Mouse (Mus musculus): ENCODE data around the gene Stn1. TPM values are rescaled to one million over a fixed set of nuclear protein-coding genes. Genes with fewer than 3 reads are reported as not detected.
A peak's percentile ranks its signal among the peaks of the same experiment; 100 is the strongest.

Gene Stn1
- polyA plus RNA-seq, 1 experiment from 2014 or later = 55.1 TPM

- Histone ChIP-seq H3K36me3 (no peaks in the 10 kb centered on the region), H3K9me3 (peaks cover 3% of the 10 kb centered on the region; the same call in 1 of the 2 replicates), H3K9ac (replicated peaks) (no peak overlapping the region), H3K27me3 (no peaks in the 10 kb centered on the region), H3K4me2 (no peak overlapping the region), H3K4me3 (replicated peaks) (no peak overlapping the region), H3K4me1 (replicated peaks) (peaks cover 11% of the 10 kb centered on the region), H3K27ac (no peak overlapping the region)
- ATAC-seq (ENCODE audit: insufficient number of reproducible peaks, insufficient read depth, low FRiP score, low TSS enrichment, low read depth) = no peak
- 94% methylated on average over 6 of the region's 6 CpGs for WGBS
Observed at GRCm38 (mm10) chr19:47492422-47492821, 44.9 kb downstream of the Stn1 start.

- 75% methylated on average over 2 of the region's 2 CpGs for WGBS
- H3K27ac ChIP-seq = no peak overlapping the region
- H3K4me1 ChIP-seq (replicated peaks) = peaks cover 6% of the 10 kb centered on the region; the same call in 1 of the 2 replicates
- no peak overlapping the region for H3K4me2 ChIP-seq
- no peak overlapping the region for H3K9ac ChIP-seq (replicated peaks)
- H3K27me3 ChIP-seq = no peaks in the 10 kb centered on the region
- H3K36me3 ChIP-seq = no peaks in the 10 kb centered on the region
- no peak for ATAC-seq (ENCODE audit: insufficient number of reproducible peaks, insufficient read depth, low FRiP score, low TSS enrichment, low read depth)
- no peak overlapping the region for H3K4me3 ChIP-seq (replicated peaks)
- H3K9me3 ChIP-seq = peaks cover 3% of the 10 kb centered on the region; the same call in 1 of the 2 replicates
Observed at GRCm38 (mm10) chr19:47491853-47492252, 45.5 kb downstream of the Stn1 start.

- H3K27me3 ChIP-seq = 0 out of 2 replicates have a peak, but pooled peaks cover 2% of the 10 kb centered on the region
- no peak overlapping the region for H3K27ac ChIP-seq
- H3K4me2 ChIP-seq = no peak overlapping the region
- H3K36me3 ChIP-seq = no peaks in the 10 kb centered on the region
- no peak overlapping the region for H3K9ac ChIP-seq (replicated peaks)
- peaks cover 11% of the 10 kb centered on the region for H3K4me1 ChIP-seq (replicated peaks)
- H3K9me3 ChIP-seq = peaks cover 3% of the 10 kb centered on the region; the same call in 1 of the 2 replicates
- no peak for ATAC-seq (ENCODE audit: insufficient number of reproducible peaks, insufficient read depth, low FRiP score, low TSS enrichment, low read depth)
- WGBS = 88% methylated on average over 3 of the region's 3 CpGs
- H3K4me3 ChIP-seq (replicated peaks) = no peak overlapping the region
Observed at GRCm38 (mm10) chr19:47489233-47489632, 48.1 kb downstream of the Stn1 start.

- H3K36me3 ChIP-seq = no peaks in the 10 kb centered on the region
- peaks cover 6% of the 10 kb centered on the region for H3K4me1 ChIP-seq (replicated peaks)
- 31% methylated on average over 4 of the region's 4 CpGs for WGBS
- no peak overlapping the region for H3K4me2 ChIP-seq
- no peak for ATAC-seq (ENCODE audit: insufficient number of reproducible peaks, insufficient read depth, low FRiP score, low TSS enrichment, low read depth)
- H3K27ac ChIP-seq = no peak overlapping the region
- no peak overlapping the region for H3K4me3 ChIP-seq (replicated peaks)
- no peak overlapping the region for H3K9ac ChIP-seq (replicated peaks)
- H3K9me3 ChIP-seq = peaks cover 3% of the 10 kb centered on the region; the same call in 1 of the 2 replicates
- H3K27me3 ChIP-seq = 0 out of 2 replicates have a peak, but pooled peaks cover 3% of the 10 kb centered on the region
Observed at GRCm38 (mm10) chr19:47488250-47488649, 49.1 kb downstream of the Stn1 start.

GRCm38 (mm10) chr19:47487572-47487971, 49.7 kb downstream of the Stn1 start:
- no peak for ATAC-seq (ENCODE audit: insufficient number of reproducible peaks, insufficient read depth, low FRiP score, low TSS enrichment, low read depth)
- no peak overlapping the region for H3K27ac ChIP-seq
- peaks cover 3% of the 10 kb centered on the region; the same call in 1 of the 2 replicates for H3K9me3 ChIP-seq
- H3K4me1 ChIP-seq (replicated peaks) = peaks cover 6% of the 10 kb centered on the region
- WGBS = 82% methylated on average over 9 of the region's 9 CpGs
- H3K9ac ChIP-seq (replicated peaks) = no peak overlapping the region
- 0 out of 2 replicates have a peak, but pooled peaks cover 3% of the 10 kb centered on the region for H3K27me3 ChIP-seq
- H3K4me3 ChIP-seq (replicated peaks) = no peak overlapping the region
- H3K36me3 ChIP-seq = no peaks in the 10 kb centered on the region
- no peak overlapping the region for H3K4me2 ChIP-seq

- Histone ChIP-seq H3K4me3 (replicated peaks) (no peak overlapping the region), H3K4me1 (replicated peaks) (peaks cover 6% of the 10 kb centered on the region), H3K9me3 (peaks cover 9% of the 10 kb centered on the region; the same call in 1 of the 2 replicates), H3K27me3 (0 out of 2 replicates have a peak, but pooled peaks cover 3% of the 10 kb centered on the region), H3K36me3 (no peaks in the 10 kb centered on the region), H3K4me2 (no peak overlapping the region), H3K9ac (replicated peaks) (peak overlapping the region; percentile 37), H3K27ac (no peak overlapping the region; the same call in 1 of the 2 replicates)
- ATAC-seq (ENCODE audit: insufficient number of reproducible peaks, insufficient read depth, low FRiP score, low TSS enrichment, low read depth) = no peak
- WGBS = 37% methylated on average over 9 of the region's 9 CpGs
Observed at GRCm38 (mm10) chr19:47485997-47486566, 51.2 kb downstream of the Stn1 start.

GRCm38 (mm10) chr19:47484110-47484509, 53.2 kb downstream of the Stn1 start:
- Histone ChIP-seq H3K4me2 (no peak overlapping the region), H3K4me1 (replicated peaks) (peaks cover 6% of the 10 kb centered on the region), H3K9ac (replicated peaks) (no peak overlapping the region), H3K27me3 (0 out of 2 replicates have a peak, but pooled peaks cover 3% of the 10 kb centered on the region), H3K36me3 (no peaks in the 10 kb centered on the region), H3K27ac (no peak overlapping the region), H3K9me3 (peaks cover 6% of the 10 kb centered on the region; the same call in 1 of the 2 replicates), H3K4me3 (replicated peaks) (no peak overlapping the region)
- no peak for ATAC-seq (ENCODE audit: insufficient number of reproducible peaks, insufficient read depth, low FRiP score, low TSS enrichment, low read depth)
- WGBS = 81% methylated on average over 3 of the region's 3 CpGs

GRCm38 (mm10) chr19:47483346-47483745, 54.0 kb downstream of the Stn1 start:
- Histone ChIP-seq H3K9ac (replicated peaks) (no peak overlapping the region), H3K4me2 (no peak overlapping the region), H3K27ac (no peak overlapping the region), H3K27me3 (0 out of 2 replicates have a peak, but pooled peaks cover 3% of the 10 kb centered on the region), H3K36me3 (no peaks in the 10 kb centered on the region), H3K4me1 (replicated peaks) (peaks cover 6% of the 10 kb centered on the region), H3K9me3 (0 out of 2 replicates have a peak, but pooled peaks cover 6% of the 10 kb centered on the region), H3K4me3 (replicated peaks) (no peak overlapping the region)
- WGBS = 60% methylated on average over 3 of the region's 3 CpGs
- no peak for ATAC-seq (ENCODE audit: insufficient number of reproducible peaks, insufficient read depth, low FRiP score, low TSS enrichment, low read depth)

GRCm38 (mm10) chr19:47473453-47473852, 63.9 kb downstream of the Stn1 start:
- no peaks in the 10 kb centered on the region for H3K36me3 ChIP-seq
- 82% methylated on average over 3 of the region's 3 CpGs for WGBS
- peaks cover 7% of the 10 kb centered on the region for H3K4me1 ChIP-seq (replicated peaks)
- H3K4me2 ChIP-seq = no peak overlapping the region
- H3K27ac ChIP-seq = no peak overlapping the region
- H3K9ac ChIP-seq (replicated peaks) = no peak overlapping the region
- no peaks in the 10 kb centered on the region for H3K9me3 ChIP-seq
- no peak overlapping the region for H3K4me3 ChIP-seq (replicated peaks)
- ATAC-seq (ENCODE audit: insufficient number of reproducible peaks, insufficient read depth, low FRiP score, low TSS enrichment, low read depth) = no peak
- no peaks in the 10 kb centered on the region for H3K27me3 ChIP-seq

GRCm38 (mm10) chr19:47472881-47473400, 64.4 kb downstream of the Stn1 start:
- ATAC-seq (ENCODE audit: insufficient number of reproducible peaks, insufficient read depth, low FRiP score, low TSS enrichment, low read depth) = 0 out of 2 replicates have a peak, but pooled peaks have one; percentile 31
- WGBS = 33% methylated on average over 15 of the region's 15 CpGs
- H3K4me2 ChIP-seq = no peak overlapping the region
- no peak overlapping the region for H3K4me3 ChIP-seq (replicated peaks)
- no peak overlapping the region for H3K9ac ChIP-seq (replicated peaks)
- H3K4me1 ChIP-seq (replicated peaks) = peaks cover 7% of the 10 kb centered on the region
- no peaks in the 10 kb centered on the region for H3K36me3 ChIP-seq
- H3K27me3 ChIP-seq = no peaks in the 10 kb centered on the region
- no peak overlapping the region for H3K27ac ChIP-seq
- H3K9me3 ChIP-seq = no peaks in the 10 kb centered on the region

- peaks cover 7% of the 10 kb centered on the region for H3K4me1 ChIP-seq (replicated peaks)
Observed at GRCm38 (mm10) chr19:47471808-47472207, 65.5 kb downstream of the Stn1 start.

More at GRCm38 (mm10) chr19:47471808-47472207, 65.5 kb downstream of the Stn1 start:
- Histone ChIP-seq H3K9ac (replicated peaks) (no peak overlapping the region), H3K36me3 (no peaks in the 10 kb centered on the region), H3K27ac (no peak overlapping the region), H3K27me3 (no peaks in the 10 kb centered on the region), H3K9me3 (no peaks in the 10 kb centered on the region), H3K4me3 (replicated peaks) (no peak overlapping the region), H3K4me2 (no peak overlapping the region)
- WGBS = 85% methylated on average over 4 of the region's 4 CpGs
- no peak for ATAC-seq (ENCODE audit: insufficient number of reproducible peaks, insufficient read depth, low FRiP score, low TSS enrichment, low read depth)

Measured in limb, embryonic 12.5 days (tissue).